Mouse (Mus musculus): ENCODE measurements around the gene Srrm4. TPM values are rescaled to one million over a fixed set of nuclear protein-coding genes. Genes with fewer than 3 reads are reported as not detected.

The Srrm4 gene
- total RNA-seq, 2 experiments from 2014 or later = 30.5 to 33.6 TPM

- no peak for DNase-seq (ENCODE audit: low spot score in 2 of 2)
Observed at GRCm38 (mm10) chr5:116409689-116410590, 181.7 kb downstream of the Srrm4 start.

DNA sequence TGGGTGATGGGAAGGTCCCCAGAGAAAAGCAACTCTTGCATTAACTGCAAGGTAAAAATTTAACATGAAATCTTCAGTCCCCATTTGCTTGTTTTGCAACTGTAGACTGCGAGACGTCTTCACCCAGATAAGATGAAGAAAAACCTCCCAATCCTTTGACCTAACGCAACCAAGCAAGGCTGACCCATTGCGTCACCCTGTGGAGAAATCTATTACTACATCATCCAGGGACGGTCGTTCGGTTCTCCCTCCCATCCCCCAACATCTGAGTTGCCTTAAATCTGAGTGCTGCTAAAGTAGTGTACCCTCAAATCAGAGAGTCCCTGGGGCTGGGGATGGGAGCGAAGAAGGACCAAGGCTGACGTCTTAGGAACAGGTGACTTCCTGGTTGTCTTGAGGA is 182.7 kb downstream of the Srrm4 start:
- no peak for DNase-seq (ENCODE audit: low spot score in 2 of 2)

DNA sequence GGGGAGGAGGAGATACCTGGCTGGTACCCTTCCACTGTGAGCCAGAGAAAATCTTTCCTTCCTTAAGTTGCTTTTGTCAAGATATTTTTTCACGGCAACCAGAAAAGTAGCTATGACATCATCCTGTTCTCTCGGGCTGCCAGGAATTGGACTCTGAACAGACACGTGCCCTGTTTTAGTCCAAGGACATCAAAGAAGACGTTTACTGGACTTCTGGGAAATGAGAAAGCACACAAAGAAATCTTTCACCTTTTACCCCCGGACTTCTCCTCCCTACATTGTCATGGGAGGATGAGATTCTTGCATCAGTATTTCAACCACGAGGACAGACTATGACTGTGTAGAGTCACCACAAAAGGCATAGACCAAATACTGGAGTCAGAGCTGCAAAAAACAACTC is 183.7 kb downstream of the Srrm4 start:
- DNase-seq (ENCODE audit: low spot score in 2 of 2) = peak in 1 of 2 experiments; percentile 30

DNA sequence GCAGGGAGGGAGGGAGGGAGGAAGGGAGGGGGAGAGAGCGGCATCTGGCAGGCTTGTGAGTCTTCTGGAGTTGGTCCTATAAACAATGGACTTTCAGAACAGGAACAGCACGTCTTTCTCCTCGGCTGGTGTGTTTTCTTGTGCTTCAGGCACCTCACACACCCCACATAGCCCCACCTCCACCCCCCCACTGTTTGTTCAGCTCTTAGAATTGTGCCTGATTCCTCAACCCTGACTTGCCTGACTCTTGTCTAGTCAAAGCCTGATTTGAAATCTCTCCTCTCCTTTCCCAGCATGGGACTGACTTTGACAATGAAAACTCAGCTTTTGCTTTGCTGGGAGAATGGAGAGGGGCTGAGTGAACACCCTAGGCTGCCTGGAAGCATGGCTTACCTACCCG is 184.3 kb downstream of the Srrm4 start:
- DNase-seq (ENCODE audit: low spot score in 2 of 2) = no peak

GRCm38 (mm10) chr5:116406507-116406906 is 185.1 kb downstream of the Srrm4 start:
- DNase-seq (ENCODE audit: low spot score in 2 of 2) = no peak

DNA sequence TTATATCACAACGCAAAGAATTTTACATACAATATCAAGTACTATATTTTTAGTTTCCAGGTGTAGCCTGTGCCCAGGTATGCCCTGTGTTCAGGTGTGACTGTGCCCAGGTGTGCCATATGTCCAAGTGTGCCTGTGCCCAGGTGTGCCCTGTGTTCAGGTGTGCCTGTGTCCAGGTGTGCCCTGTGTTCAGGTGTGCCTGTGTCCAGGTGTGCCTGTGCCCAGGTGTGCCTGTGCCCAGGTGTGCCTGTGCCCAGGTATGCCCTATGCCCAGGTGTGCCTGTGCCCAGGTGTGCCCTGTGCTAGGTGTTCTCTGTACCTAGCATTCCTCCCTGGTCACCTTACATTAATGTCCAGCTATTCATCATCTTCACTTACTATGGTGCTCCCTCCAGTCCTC is 185.7 kb downstream of the Srrm4 start:
- DNase-seq (ENCODE audit: low spot score in 2 of 2) = no peak

- no peak for DNase-seq (ENCODE audit: low spot score in 2 of 2)
Observed at GRCm38 (mm10) chr5:116404063-116404462, 187.6 kb downstream of the Srrm4 start.

- DNase-seq (ENCODE audit: low spot score in 2 of 2) = no peak
Observed at GRCm38 (mm10) chr5:116400801-116401200, 190.8 kb downstream of the Srrm4 start.

DNA sequence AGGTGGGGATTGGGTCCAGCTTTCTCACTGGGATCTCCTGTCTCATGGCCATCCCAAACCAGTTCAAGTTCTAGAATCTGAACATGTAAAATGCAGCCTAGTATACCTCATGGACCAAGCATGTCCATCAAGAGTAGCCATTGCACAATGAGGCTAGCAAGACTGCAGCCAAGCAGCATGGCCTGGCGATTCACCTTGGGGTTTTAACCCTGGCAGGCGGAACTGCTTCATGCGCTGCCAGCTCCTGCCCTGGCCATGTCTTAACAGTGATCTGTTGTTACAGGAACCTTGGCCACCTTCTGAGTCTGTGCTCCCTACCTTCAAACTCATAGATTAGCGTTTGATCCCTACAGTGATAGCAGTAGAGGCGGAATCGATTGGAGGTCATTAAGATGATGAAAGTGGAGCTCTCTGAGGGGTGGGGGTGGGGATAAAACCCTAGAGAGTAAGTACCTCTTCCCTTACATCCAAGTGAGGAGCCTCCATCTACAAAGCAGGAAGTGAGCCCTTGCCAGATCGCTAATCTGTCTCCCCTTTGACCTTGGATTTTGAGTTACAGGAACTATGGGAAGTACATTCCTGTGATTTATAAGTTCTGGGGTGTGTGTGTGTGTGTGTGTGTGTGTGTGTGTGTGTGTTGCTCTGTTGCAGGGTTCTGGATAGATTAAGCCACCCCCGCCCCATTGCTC is 191.4 kb downstream of the Srrm4 start:
- no peak for DNase-seq (ENCODE audit: low spot score in 2 of 2)

- DNase-seq (ENCODE audit: low spot score in 2 of 2) = no peak
Observed at GRCm38 (mm10) chr5:116396104-116396503, 195.5 kb downstream of the Srrm4 start.

- no peak for DNase-seq (ENCODE audit: low spot score in 2 of 2)
Observed at GRCm38 (mm10) chr5:116392603-116393002, 199.0 kb downstream of the Srrm4 start.

DNA sequence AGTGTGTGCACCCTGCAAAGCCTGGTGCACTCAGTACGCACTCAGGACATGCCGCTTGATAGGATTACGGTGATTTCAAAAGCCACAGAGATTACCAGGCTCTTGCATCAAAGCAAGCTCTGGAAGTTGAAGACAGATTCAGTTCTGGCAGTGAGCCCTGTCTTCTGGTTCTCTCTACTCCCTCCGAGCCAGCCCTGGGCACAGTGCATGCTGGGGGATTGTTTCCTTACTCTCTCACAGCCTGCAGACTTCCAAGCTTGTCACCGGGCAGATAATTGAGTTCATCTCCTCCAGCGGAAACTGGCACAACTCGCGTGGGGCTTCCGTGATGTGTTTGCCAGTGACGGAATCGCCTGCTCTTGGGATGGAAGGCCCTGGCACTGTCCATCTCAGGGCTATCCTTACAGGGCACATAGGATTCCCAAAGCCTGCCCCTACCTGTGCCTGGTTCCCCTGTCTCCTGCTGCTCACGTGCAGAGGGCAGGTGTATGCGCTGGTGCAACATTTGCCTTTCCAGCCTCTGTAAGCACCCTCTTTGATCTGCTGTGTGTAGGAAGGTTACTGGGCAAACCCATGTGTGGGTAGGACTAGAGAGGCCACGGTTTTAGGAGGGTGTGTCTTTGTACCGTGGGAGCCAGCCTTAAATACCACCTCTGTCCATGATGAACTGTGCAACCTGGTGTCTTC is 201.6 kb downstream of the Srrm4 start:
- peak in 1 of 2 experiments; percentile 48 for DNase-seq (ENCODE audit: low spot score in 2 of 2)

DNA sequence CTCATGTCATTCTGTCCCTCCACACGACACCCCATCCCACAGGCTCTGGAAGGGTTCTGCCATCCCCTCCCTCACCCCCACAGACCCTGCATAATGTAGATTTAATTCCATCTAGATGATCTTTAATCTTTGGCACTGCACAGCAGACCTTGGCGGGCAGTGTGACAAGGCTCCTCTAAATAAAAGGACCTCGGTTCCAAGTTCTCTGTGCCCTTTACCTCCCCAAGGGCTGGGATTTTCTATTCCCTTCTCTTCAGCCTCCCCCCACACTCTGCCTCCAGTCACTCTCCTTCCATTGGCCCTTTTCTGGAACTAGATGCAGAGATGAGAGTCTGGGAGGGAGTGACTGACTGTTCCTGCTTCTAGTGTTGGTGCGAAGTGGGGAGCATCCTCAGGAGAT is 202.3 kb downstream of the Srrm4 start:
- DNase-seq (ENCODE audit: low spot score in 2 of 2) = no peak

Other genes starting within 250 kb of the Srrm4 start
- 10 to 100 TPM; 11.3 to 13.8 TPM for gene Hspb8, start 169.0 kb downstream of the Srrm4 start, total RNA-seq (2021)

Data from layer of hippocampus, postnatal 14 days (tissue).